Mouse (Mus musculus) adrenal gland, adult 2 months (tissue): ENCODE results near the gene Ppef2. TPM values are rescaled to one million over a fixed set of nuclear protein-coding genes. Genes with fewer than 3 reads are reported as not detected.
A peak's percentile ranks its signal among the peaks of the same experiment; 100 is the strongest.

Experiments
- DNase-seq: peaks from one replicate; pipeline ENCODE4 v3.0.0; 2021
- polyA plus RNA-seq: library from polyadenylated mRNA; depleted of rRNA; stranded (reverse); fragments of >200 nt; gene quantifications from 2 replicates; pipeline ENCODE4 v1.2.3, GENCODE M21; 2012; rRNA removed
- total RNA-seq, 2 experiments: library from RNA; stranded (reverse); gene quantifications; 2 replicates each; pipeline ENCODE4 v1.2.3; 2021

Ppef2 gene
- total and polyA plus RNA-seq, 3 experiments: 0.12 to 0.24 TPM; not detected in 1

DNA sequence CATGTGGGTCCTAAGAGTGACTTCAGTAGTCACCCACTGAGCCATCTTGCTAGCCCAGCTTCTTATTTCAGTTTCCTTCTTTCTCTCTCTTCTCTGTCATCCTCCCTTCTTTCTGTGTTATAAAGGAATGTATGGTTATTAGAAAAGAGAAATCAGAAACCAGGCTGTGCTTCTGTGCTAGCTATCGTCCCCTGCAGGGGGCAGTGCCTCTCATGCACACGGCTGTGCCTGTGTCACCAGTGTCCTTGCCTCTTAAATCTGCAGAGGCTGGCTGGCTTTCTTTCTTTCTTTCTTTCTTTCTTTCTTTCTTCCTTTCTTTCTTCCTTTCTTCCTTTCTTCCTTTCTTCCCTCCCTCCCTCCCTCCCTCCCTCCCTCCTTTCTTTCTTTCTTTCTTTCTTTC, 60.4 kb downstream of the Ppef2 start:
- peak; percentile 66 for DNase-seq

DNA sequence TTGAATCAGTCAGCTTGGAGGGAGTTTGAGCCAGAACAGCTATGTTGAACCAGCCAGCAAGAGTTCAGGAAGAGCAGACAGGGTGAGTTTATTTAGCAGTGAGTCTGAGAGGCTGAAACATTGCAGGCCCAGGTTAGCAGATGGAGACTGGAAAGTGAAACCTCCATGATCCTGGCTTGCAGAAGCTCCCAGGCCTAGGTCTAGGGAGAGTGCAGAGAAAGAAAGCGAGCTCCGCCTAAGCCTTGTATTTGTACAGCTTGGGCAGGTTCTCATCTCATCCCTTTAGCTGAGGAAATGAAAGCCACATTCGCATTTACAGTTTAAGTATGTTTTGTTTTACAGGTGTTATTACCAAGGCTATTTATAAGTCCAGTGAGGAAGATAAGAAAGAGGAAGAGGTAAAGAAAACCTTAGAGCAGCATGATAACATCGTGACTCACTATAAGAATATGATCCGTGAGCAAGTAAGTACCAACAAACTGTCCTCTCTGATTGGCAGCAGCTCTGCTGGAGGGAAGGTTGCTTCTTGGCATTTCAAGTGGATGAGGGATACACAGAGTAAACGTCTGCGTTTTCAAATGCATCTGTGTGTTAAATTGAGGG, 67.1 kb downstream of the Ppef2 start:
- DNase-seq: no peak

DNA sequence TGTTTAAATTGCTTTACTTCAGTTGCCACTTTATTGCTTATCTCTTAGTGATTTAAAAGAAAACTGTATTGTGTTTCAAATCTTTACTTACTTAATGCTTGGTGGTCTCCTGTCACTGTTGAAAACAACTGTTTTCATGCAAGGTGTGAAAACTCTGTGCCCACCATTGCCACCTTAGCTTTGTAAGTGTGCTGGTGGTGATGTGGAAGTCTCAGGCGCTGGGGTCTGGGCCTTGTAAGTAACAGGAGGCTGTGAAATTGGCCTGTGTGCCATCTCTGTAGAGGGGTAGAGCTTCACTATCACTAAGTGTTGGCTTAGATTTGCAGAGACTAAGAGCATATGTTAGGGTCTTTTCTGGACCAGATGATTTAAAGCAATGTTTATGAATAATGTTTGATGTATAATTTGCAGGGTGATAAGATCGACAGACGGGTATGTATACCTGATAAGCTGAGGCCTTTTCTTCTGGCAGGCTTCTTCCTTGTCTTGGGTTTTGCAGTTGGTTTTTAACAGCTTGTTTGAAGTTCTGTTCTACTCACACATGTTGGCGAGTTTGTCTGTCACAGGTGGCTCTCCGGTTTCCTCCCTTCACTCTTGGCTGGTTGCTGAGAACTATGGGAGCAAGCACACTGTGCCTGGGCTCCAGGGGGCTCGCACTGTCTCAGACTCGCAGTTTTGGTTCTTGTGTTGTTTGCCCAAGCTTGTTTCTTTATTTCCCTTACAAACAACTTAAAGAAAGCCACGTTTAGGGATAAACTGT, 72.8 kb downstream of the Ppef2 start:
- DNase-seq: no peak

Other genes with a start within 250 kb of the Ppef2 start
- 1 to 10 TPM; 4.9 to 6.9 TPM for gene Cdkl2, start 212.4 kb downstream of the Ppef2 start, total RNA-seq
- 0.60 and 0.62 TPM in 2 replicates for gene Cdkl2, start 212.4 kb downstream of the Ppef2 start, polyA plus RNA-seq
- gene G3bp2, start 172.6 kb downstream of the Ppef2 start, total RNA-seq: 100 to 1,000 TPM; 142 to 168 TPM
- gene G3bp2, start 172.6 kb downstream of the Ppef2 start, polyA plus RNA-seq: 9.7 and 12.5 TPM in 2 replicates
- gene Uso1, start 118.3 kb downstream of the Ppef2 start, total RNA-seq: 100 to 1,000 TPM in 1 of 2 experiments, 10 to 100 TPM in 1; 88.8 to 113 TPM
- gene Uso1, start 118.3 kb downstream of the Ppef2 start, polyA plus RNA-seq: 22.8 and 35.4 TPM in 2 replicates
- not detected for gene U90926, start 40.9 kb downstream of the Ppef2 start, total RNA-seq
- not detected in 2 replicates for gene U90926, start 40.9 kb downstream of the Ppef2 start, polyA plus RNA-seq
- 10 to 100 TPM; 20.1 to 29.4 TPM for gene Naaa, start 21.9 kb upstream of the Ppef2 start, total RNA-seq
- gene Naaa, start 21.9 kb upstream of the Ppef2 start, polyA plus RNA-seq: 33.6 and 42.7 TPM in 2 replicates
- gene Sdad1, start 54.2 kb upstream of the Ppef2 start, total RNA-seq: 10 to 100 TPM; 25.0 to 39.1 TPM
- gene Sdad1, start 54.2 kb upstream of the Ppef2 start, polyA plus RNA-seq: 11.2 and 13.2 TPM in 2 replicates
- 1 to 10 TPM; 2.5 to 2.6 TPM for gene Cxcl9, start 71.8 kb upstream of the Ppef2 start, total RNA-seq
- gene Cxcl9, start 71.8 kb upstream of the Ppef2 start, polyA plus RNA-seq: 3.7 and 7.2 TPM in 2 replicates
- 10 to 100 TPM; 39.2 to 58.2 TPM for gene Art3, start 75.5 kb upstream of the Ppef2 start, total RNA-seq
- gene Art3, start 75.5 kb upstream of the Ppef2 start, polyA plus RNA-seq: 2.6 and 3.1 TPM in 2 replicates
- under 1 TPM; 0.43 to 0.73 TPM for gene Cxcl10, start 92.6 kb upstream of the Ppef2 start, total RNA-seq
- 1.7 and 3.6 TPM in 2 replicates for gene Cxcl10, start 92.6 kb upstream of the Ppef2 start, polyA plus RNA-seq
- gene Nup54, start 178.9 kb upstream of the Ppef2 start, total RNA-seq: 10 to 100 TPM; 27.3 to 29.3 TPM
- gene Nup54, start 178.9 kb upstream of the Ppef2 start, polyA plus RNA-seq: 4.5 and 7.0 TPM in 2 replicates